Mouse (Mus musculus): ENCODE results near the gene Tmed2. TPM values are rescaled to one million over a fixed set of nuclear protein-coding genes. Genes with fewer than 3 reads are reported as not detected.
"Not testable (repeated sequence)": the region's sequence is repeated elsewhere in the genome, so short reads cannot be mapped to it uniquely, and the experiment has no call there.

Tmed2 gene
- polyA plus RNA-seq, 2 experiments from 2014 or later, result 67.0 to 80.4 TPM

DNA sequence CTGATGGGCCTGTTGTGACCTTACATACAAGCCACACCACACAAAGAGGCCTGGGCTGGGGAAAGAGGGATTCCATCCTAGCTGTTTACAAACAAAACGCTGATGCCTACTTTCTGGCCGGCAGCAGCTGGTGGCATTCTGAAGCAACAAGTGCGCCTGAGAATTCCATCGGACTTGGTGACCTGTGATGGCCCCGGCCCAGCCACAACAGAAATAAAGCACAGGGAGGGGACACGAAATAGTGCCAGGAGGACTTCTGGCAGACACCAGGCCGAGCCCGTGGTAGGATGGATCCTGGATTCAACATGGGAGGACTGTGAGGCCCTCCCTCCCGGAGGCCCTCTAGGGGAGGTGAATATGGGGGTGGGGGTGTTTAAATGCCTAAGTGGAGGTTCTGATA, 11.7 kb upstream of the Tmed2 start:
- ATAC-seq, result no peak

DNA sequence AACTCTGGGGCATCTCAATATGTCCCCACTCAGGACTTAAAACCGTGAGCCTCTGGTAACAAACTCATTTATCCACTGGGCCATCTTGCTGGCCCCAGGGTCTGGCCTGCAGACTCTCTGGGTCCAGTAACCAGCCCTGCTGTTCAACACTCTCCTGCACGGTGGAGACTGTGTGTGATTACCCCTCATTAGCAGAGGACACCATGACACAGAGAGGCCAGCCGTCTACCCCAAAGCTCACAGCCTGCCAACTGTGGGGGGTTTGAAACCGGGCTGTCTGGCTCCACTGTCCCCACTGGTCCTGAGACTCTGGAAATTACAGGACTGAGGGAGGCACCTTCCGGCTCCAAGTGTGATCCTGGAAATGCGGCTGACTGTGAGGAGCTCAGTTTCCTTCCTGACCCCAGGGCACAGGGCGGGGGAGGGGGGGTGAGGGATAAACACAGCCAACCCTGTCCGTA, 11.3 kb upstream of the Tmed2 start:
- no peak for ATAC-seq

DNA sequence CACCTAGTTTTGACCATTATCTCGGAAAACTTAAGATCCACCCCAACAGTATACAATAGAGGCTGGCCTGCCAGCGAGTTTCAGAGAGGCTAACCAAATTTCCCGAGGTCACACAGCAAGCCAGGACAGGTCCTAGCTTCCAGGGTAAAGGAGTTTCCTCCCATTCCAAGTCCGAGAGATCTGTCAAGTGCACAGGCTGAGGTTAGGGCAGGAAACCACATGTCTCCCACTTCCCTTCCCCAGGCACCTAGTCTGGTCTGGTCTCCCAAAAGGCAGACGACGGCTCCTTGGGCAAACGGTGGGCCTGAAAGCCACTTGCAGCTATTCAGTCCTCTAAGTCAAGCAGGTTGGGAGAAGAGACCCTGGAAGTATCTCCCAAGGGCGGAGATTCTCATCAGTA, 10.8 kb upstream of the Tmed2 start:
- no peak for ATAC-seq

DNA sequence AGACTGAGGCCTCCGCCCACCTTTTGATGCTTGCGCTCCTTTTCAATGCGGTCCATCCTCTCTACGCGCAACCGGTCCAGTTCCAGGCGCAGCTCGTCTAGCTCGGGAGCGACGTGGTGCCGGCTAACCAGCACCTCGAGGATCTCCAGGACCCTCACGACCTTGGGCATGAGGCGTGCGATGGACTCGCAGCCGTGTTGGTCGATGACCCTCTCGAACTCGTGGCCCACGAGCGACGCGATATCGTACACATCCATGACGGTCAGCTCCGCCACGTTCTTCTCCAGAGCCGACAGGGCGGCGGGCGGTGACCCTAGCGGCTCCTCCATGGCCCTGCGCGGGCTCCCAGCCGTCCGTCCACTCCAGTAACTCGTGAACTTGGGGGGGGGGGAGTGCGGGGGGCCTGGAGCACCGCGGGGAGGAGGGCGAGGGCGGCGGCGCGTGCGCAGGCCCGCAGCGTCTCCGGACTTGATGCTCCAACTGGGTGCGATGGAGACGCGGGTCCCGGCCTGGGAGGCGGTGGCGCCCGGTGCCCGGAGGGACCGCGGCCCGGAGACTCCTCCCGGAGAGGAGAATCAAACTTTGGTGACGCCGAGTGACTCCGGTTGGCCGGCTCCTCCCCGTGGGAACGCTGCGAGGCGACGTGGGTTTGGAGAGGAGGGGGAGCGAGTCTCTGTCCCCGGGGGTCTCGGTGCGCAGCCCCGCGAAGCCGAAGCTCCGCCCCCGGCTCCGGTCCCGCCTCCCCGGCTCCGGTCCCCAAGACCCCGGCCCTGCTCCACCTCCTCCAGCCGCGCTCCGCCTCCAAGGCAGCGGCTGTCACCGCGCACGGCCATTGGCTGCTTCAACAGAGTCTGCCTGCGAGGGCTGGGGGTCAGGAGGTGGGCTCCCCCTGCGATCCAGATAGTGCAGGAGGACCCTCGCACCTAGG, 9.6 kb upstream of the Tmed2 start, which contains the start of gene Rilpl1:
TSS of gene Rilpl1 (minus strand) at position 737 of the 928 bp plus-strand sequence.
- peak; percentile 77 for ATAC-seq

DNA sequence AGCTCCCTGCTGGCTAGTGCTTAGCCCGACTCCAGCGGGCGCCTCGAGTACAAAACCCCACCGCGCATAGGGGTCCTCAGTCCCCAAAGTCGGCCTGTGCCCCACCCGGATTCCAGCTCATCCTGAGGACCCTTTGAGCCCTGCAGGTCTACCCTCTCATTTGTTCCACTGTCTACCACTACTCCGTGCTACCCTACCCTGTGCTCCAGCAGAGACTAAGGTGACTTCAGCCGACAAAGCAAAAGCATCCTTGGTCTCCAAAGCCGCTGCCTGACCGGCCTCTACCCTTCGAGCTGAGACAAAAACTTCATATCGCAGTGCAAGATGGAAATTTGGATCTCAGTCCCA, 8.9 kb upstream of the Tmed2 start:
- no peak for ATAC-seq

DNA sequence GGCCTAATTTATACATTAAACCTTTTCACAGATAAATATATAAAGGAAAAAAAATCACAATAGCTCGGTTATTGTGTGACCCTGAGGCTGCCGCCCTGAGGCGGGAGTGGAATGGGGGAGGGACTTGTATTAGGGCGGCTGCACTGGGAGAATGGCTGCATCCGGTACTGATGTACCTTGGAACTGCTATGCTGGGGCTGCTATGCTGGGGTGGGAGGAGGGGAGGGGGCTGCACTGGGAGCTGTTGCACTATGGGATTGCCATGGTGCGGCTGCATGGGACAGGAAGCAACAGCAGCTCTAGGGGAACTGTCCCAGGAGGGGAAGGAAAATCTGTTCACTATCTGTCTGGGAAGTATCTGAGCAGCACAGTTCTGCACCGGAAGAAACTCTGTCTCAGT, 8.0 kb upstream of the Tmed2 start:
- ATAC-seq, result no peak

DNA sequence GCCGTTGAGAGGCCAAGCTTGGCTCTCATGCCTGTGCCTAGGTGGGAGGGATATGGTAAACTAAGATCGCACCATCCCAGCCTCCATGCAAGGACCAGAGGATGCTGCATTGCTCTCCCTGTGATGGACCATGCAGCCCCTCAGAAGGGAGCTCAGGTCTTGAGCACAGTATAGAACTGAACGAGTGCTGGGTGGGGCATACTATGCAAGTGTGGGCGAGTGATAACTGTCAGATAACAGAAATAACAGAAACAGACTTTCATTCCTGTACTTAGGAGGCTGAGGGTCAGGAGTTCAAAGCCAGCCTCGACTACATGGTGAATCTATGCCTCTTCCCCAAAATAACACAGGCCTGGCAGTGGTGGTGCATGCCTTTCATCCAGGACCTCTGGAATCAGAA, 5.5 kb upstream of the Tmed2 start:
- no peak for ATAC-seq

DNA sequence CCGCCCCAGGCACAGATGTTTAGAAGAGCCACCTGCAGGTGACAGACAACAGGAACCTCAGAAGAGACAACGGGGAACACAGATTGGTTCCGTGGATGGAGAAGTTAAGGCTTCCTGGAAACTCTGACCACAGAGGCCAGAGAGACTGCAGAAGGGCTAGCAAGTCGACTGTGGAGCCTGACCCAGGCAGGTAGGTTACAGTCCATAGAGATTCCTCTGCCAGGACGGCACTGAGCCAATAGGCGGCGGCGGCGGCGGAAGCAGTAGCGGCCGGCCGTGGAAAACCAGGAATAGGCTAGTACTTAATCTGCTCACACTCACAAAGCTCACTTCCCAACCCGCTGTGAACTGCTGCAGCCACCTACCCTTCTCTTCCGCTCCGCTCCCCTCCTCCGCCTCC, 3.7 kb upstream of the Tmed2 start:
- ATAC-seq, result no peak

DNA sequence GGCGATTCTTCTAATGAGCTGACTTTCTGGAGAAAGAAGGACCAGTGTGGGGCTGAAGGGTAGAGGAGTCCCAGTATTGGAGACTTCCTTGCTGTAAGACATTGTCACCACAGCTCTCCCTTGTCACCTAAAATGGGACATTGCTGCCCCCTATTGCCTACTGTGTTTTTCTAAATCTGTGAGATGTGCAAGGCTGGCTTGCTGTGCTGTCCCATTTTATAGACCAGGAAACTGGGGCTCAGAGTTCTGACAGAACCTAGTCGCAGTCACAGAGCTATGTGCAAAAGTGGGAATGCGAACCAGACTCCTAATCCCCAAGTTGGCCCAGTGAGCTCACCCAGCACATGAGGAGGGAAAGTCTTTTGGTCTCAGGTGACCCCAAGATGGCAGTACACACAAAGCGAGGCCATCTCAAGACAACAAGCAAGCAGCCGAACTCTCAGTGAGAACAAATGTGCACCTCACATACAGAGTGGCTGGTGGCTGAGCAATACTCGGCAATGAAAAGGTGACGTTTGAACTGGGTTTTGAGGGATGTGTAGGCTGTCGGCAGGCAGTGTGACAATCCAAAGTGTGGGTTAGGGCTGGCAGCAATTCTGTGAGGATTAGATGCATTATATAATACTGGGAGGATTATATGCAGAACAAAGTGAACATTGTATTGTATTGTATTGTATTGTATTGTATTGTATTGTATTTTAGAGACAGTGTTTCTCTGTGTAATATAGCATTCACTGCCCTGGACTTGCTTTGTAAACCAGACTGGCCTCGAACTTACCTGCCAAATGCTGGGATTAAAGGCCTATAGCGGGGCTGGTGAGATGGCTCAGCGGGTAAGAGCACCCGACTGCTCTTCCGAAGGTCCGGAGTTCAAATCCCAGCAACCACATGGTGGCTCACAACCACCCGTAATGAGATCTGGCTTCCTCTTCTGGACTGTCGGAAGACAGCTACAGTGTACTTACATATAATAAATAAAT, 1.4 kb upstream of the Tmed2 start:
- ATAC-seq, result no peak

DNA sequence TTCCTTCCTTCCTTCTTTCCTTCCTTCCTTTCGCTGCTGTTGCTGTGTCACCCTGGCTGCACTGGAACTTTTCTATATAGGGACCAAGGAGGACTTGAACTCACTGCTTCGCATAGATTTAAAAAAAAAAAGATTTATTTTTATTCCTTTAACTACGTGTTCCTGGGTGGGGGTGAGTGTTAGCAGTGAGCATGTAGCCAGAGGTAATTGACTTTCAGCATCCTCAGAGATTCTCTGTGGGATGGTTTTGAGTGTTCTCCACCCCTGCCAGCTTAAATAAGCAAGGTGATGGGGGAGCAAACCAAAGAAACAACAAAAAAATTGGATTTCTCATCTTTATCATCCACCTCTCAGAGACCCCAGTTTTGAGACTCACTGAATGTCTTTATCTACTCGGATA, 590 bp upstream of the Tmed2 start:
- ATAC-seq, result no peak

DNA sequence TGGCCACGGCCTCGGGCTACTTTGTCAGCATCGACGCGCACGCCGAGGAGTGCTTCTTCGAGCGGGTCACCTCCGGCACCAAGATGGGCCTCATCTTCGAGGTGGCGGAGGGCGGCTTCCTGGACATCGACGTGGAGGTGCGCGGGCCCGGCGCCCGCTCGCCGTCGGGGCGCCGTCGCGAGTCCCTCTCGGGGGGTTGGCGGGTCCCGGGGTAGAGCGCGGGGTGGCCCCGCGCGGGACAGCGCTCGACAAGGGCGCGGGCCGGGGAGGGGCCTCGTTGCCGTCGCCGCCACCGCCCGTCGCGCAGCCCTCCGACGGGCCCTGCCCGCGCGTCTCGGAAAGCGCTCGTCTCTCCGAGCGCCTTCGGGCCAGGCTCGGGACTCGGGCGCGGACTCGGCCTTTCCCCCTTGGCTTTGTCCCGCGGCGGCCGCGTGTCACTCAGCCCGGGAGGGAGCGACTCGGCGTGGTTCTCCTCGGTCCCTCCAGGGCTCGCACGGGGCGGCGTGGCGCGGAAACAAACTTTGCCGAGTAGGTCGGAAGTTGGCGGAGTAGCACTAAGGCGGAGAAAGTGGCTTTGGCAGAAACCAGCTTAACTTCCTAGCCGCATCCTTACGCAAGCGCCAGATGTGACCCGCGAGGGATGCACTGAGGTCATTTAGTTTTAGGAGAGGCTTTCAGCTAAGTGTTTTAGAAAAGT, 558 bp downstream of the Tmed2 start:
- ATAC-seq, result peak; percentile 41

DNA sequence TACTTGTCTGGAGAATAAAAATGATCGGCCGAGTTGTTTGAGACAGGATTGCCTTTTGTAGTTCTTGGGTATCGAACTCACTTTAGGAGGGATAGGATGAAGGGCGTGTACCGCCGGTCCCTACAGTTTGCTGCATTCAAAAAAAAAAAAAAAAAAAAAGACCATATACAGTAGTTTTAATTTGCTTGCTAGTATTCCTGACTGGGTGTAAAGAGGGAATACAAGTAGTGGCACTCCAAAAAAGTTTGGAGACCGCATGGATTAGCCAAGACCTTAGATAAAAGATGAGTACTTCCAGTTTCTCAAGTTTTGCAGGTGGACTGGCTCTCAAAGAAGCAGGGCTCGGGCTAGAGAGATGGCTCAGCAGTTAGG, 1.1 kb downstream of the Tmed2 start:
- ATAC-seq, result no peak

DNA sequence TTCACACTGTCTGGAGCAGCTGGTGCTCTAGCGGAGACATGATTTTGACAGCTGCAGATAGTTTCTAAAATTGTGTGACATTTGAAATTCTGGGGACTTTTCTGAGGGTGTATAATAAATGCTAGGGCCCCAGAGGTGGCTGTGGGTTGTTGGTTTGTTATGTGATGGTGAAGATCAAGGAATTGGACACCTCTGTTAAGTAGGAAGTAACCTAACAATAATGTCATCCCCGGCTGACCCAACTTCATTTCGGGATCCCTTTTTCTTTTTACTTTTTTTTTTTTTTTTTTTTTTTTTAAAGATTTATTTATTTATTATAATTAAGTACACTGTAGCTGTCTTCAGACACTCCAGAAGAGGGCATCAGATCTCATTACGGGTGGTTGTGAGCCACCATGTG, 10.2 kb downstream of the Tmed2 start:
- not testable (repeated sequence) for ATAC-seq

DNA sequence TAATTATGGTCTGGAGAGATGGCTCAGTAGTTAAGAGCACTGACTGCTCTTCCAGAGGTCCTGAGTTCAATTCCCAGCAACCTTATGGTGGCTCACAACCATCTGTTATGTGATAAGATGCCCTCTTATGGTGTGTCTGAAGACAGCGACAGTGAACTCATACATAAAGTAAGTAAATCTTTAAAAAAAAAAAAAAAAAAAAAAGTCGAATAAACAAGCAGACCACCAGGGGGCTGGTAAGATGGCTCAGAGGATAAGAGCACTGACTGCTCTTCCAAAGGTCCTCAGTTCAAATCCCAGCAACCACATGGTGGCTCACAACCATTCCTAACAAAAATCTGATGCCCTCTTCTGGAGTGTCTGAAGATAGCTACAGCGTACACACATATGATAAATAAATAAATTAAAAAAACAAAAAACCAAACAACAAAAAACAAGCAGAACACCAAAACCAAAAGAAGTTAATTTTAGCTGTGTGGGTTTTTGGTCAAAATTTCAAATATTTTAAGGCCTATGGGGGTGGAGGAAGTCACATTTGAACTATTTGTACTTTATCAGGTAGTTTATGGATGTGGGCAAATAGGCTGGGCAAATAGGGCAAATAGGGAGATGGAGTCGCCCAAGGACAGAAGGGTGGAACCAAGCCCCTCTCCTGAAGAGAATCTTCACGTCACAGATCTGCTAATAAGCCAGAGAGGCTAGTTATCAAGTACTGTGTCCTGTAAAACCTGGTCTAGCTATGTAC, 11.0 kb downstream of the Tmed2 start:
- ATAC-seq, result not testable (repeated sequence)

DNA sequence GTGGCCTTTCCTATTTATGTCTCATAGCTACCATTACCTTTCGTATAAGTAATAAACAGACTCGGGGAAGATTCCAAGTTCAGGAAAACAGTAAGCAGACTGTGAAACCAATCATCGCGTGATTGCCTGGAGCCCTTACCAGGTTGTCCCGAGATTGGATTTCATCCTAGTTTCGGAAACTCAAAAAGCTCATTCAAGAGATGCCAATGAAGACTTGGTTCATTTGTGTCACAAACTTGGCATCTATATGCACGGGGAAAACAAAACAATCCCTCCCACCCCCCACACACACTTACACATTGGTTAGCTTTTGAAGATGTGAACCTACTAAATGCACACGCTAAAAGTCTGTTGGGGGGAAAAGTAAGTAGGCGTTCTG, 11.6 kb downstream of the Tmed2 start:
- ATAC-seq, result no peak

DNA sequence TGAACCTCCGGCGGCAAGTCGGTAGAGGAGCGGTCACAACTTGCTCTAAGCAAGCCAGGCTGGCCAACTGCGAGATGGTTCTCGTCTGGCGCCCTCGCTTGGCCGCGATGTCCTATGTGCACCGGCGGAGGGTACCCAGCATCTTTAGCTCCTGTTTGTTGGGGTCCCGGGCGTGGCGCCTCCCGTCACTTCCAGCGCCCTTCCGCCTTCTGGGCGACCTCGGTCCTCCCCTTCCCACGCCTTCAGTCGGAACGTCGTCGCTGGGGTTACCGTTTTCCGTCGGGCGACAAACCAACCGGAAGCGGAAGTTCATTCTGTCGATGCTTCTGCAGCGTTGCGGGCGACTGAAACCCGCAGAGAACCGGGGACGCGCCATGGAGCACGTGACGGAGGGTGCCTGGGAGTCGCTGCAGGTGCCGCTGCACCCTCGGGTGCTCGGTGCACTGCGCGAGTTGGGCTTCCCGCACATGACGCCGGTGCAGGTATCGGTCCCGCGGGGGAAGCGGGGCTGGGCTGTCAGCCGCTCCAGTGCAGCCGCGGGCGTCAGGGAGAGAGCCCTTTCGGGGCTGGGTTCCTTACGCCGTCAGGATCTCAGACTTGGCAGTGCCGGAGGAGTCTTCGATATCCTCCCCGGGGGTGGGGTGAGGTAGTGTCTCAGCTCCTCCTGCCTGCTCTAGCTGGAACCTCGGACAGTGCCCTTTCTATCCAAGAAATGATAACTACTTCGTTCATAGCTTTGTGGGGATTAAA, 12.2 kb downstream of the Tmed2 start, which contains the start of gene Ddx55:
TSS of gene Ddx55 (plus strand) at position 307 of the 750 bp plus-strand sequence.
- ATAC-seq, result peak; percentile 94

DNA sequence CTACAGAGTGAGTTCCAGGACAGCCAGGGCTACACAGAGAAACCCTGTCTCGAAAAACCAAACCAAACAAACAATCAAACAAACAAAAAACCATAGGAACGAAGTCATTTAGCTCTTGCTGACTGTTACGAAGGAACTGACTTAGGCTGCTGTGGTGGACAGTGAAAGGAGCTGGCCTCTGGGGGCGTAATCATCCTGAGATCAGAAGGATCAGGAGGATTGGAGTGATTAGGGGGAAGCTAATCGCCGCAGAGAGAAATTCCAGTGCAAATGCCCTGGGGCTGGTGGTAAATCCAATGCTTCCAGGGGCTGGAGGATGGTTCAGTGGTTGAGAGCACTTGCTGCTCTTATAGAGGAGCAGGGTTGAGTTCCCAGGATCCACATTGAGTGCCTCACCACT, 13.1 kb downstream of the Tmed2 start:
- ATAC-seq, result no peak

DNA sequence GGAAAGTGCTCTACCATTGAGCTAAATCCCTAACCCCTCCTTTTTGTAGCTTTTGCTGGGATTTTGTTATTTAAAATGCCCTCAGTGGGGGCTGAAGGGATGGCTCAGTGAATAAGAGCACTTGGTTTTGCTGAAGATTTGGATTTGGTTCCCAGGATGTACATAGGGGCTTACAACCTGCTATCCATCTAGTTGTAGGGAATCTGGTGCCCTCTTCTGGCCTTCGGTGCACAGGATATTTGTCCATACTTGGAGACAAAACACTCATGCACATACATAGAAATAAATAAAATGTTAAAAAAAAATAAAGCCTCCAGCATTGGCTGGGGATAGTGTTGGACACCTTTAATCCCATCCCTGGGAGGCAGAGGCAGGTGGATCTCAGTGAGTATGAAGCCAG, 14.7 kb downstream of the Tmed2 start:
- no peak for ATAC-seq

DNA sequence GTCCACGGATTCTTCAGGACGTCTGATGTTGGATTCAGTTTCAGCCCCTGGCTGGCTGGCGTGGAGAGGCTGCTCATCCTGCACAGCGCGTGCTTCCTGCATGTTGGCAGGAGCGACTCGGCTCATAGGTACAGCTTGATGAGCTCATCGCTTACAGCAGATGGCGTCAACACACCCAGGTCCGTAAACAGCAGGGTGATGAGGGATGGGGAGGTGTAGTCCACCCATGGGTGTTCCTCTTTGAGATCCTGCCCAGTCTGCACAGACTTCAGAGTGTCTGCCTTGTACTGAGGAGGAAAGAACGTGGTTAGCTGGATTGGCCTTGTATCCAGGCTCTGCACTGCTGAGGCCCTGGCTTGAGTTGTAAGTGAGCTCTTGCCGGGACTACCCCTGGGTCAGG, 30.6 kb downstream of the Tmed2 start:
- ATAC-seq, result no peak

DNA sequence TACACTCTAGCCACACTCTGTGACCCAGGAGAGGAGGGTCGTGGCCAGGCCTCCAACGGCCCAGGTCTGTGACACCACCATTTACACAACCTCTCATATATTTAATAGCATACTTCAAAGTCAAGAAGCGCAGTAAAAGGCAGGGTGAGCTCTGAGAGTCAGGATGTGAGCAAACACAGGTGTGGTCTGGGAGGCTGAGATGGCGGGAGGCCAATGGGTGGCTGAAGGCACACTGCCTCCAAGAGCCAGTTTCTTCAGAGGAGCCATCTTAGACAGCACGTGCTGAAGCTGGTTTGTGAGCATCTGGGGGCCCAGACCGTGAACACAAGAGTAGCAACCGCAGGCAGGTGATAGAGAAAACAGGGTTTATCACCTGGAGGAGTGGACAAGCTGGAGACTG, 35.0 kb downstream of the Tmed2 start:
- no peak for ATAC-seq

DNA sequence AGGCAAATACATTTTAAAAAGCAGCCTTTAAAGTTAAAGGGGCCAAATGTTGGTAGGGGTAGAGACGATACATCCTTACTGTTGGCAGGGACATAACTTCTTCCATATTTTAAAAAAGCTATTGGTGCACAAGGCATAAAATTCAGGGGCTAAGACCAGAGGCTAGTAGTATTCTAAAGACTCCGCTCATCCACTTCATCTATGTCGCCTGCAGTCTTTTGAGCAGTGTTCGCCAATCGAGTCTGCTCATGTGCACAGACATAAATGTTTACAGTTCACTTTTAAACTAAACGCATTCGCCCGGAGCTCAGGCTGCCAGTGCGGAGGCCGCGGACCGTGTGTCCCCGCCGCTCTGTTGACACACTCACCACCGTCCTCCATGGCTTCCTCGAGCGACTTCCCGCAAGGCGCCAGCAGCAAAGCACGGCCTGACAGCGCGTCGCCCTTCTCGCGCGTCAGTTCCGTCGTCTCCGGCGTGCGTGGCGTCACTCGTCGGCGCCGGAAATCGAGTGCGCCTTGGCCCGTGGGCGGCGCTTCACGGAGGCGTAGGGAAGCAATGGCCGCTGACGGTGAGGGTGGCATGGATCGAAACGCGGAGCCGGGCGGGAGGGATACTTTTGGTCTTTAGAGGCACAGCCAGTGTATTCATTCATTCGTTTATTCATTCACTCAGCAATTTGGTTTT, 38.3 kb downstream of the Tmed2 start, which contains the start of the genes Eif2b1 and Gtf2h3:
TSS of gene Eif2b1 (minus strand) at position 499 of the 685 bp plus-strand sequence.
TSS of gene Gtf2h3 (plus strand) at position 508 of the 685 bp plus-strand sequence.
- ATAC-seq, result peak; percentile 96
